Mouse (Mus musculus) lung, postnatal 0 days (tissue): ENCODE data around the gene Crim1. TPM values are rescaled to one million over a fixed set of nuclear protein-coding genes. Genes with fewer than 3 reads are reported as not detected.

Experiments
- ATAC-seq: fragments of 200-750 bp; cut with Nextera tagmentation; 2 replicates; pipeline ENCODE4 v1.8.0; 2017; ENCODE audit warnings: moderate library complexity
- DNase-seq: peaks from one replicate; pipeline ENCODE4 v3.0.0-alpha.2; 2016; ENCODE audit warnings: low spot score
- H3K27ac ChIP-seq: fragments of 300-500 bp; sonication (generic); 2 replicates; pipeline ENCODE4 v1.5.1; 2014; ENCODE audit warnings: antibody characterized with exemption, mild to moderate bottlenecking, low read length, mixed read lengths
- H3K27me3 ChIP-seq: fragments of 300-500 bp; sonication (generic); replicated peaks from 2 replicates; pipeline ENCODE4 v1.6.1; 2014; ENCODE audit warnings: low read length, mixed read lengths; ENCODE audit not compliant: insufficient read depth
- H3K36me3 ChIP-seq: fragments of 300-500 bp; sonication (generic); 2 replicates; pipeline ENCODE4 v1.6.1; 2014; ENCODE audit warnings: low read length, mixed read lengths; ENCODE audit not compliant: insufficient read depth
- H3K4me1 ChIP-seq: fragments of 300-500 bp; sonication (generic); 2 replicates; pipeline ENCODE4 v1.6.1; 2014; ENCODE audit warnings: antibody characterized with exemption, low read depth, low read length, mixed read lengths; ENCODE audit not compliant: insufficient read depth
- H3K4me2 ChIP-seq: fragments of 300-500 bp; sonication (generic); replicated peaks from 2 replicates; pipeline ENCODE4 v1.6.1; 2014; ENCODE audit warnings: low read depth, mild to moderate bottlenecking, low read length, moderate library complexity, mixed read lengths
- H3K4me3 ChIP-seq: fragments of 300-500 bp; sonication (generic); 2 replicates; pipeline ENCODE4 v1.5.1; 2014; ENCODE audit warnings: low read depth, low read length
- H3K9ac ChIP-seq: fragments of 300-500 bp; sonication (generic); replicated peaks from 2 replicates; pipeline ENCODE4 v1.6.1; 2014; ENCODE audit warnings: low read depth, mild to moderate bottlenecking
- H3K9me3 ChIP-seq: fragments of 300-500 bp; sonication (generic); 2 replicates; pipeline ENCODE4 v1.6.1; 2016; ENCODE audit warnings: low read length, mixed read lengths
- CTCF ChIP-seq: IDR thresholded peaks from 2 replicates; pipeline ENCODE4 v1.5.1; 2016; ENCODE audit warnings: antibody characterized with exemption, mild to moderate bottlenecking
- EP300 ChIP-seq: IDR thresholded peaks from 2 replicates; pipeline ENCODE4 v1.6.1; 2016; ENCODE audit warnings: antibody characterized with exemption, mild to moderate bottlenecking, control low read depth
- WGBS: fragments of 180-500 bp; shearing (Covaris S2); extraction: QIAGEN DNeasy Blood & Tissue Kit; methylation state at CpG from one replicate; pipeline ENCODE4 v1.1.7; 2014; 5-methylcytosine and 5-hydroxymethylcytosine counted together
- polyA plus RNA-seq: library from polyadenylated mRNA; unstranded; fragments of >200 nt; fragmentation: Nextera tagmentation; extraction: Ambion mirVana; gene quantifications from 2 replicates; pipeline ENCODE4 v1.2.1, GENCODE M21; 2015

Crim1 gene
- polyA plus RNA-seq, 1 experiment from 2014 or later = 8.2 TPM

- no peak overlapping the region for H3K27ac ChIP-seq
- no peaks in the 10 kb centered on the region for H3K9me3 ChIP-seq
- H3K9ac ChIP-seq = no peak overlapping the region
- no peak for ATAC-seq
- no peaks in the 10 kb centered on the region; the same call in 1 of the 2 replicates for H3K4me1 ChIP-seq
- no peak overlapping the region for H3K4me3 ChIP-seq
- H3K27me3 ChIP-seq = no peaks in the 10 kb centered on the region
- DNase-seq = no peak
- 51% methylated on average over 8 of the region's 8 CpGs for WGBS
- no peak overlapping the region for H3K4me2 ChIP-seq
- TF ChIP-seq EP300 (no peak), CTCF (no peak)
- H3K36me3 ChIP-seq = no peaks in the 10 kb centered on the region
These were observed 54.2 kb downstream of the Crim1 start for GRCm38 (mm10) chr17:78254256-78254655.

GRCm38 (mm10) chr17:78255711-78256110 is 55.7 kb downstream of the Crim1 start:
- WGBS = 95% methylated on average over 9 of the region's 9 CpGs
- TF ChIP-seq EP300 (no peak), CTCF (no peak)
- Histone ChIP-seq H3K9ac (no peak overlapping the region), H3K4me2 (no peak overlapping the region), H3K27ac (no peak overlapping the region), H3K27me3 (no peaks in the 10 kb centered on the region), H3K4me1 (no peaks in the 10 kb centered on the region; the same call in 1 of the 2 replicates), H3K36me3 (no peaks in the 10 kb centered on the region), H3K9me3 (no peaks in the 10 kb centered on the region), H3K4me3 (no peak overlapping the region)
- DNase-seq (no peak), ATAC-seq (no peak)

- TF ChIP-seq EP300 (no peak), CTCF (no peak)
- H3K4me2 ChIP-seq = no peak overlapping the region
- H3K4me3 ChIP-seq = no peak overlapping the region
- H3K36me3 ChIP-seq = no peaks in the 10 kb centered on the region
- DNase-seq = no peak
- 79% methylated on average over 8 of the region's 8 CpGs for WGBS
- H3K4me1 ChIP-seq = no peaks in the 10 kb centered on the region
- no peak overlapping the region for H3K27ac ChIP-seq
- no peak for ATAC-seq
- H3K9me3 ChIP-seq = no peaks in the 10 kb centered on the region
- H3K27me3 ChIP-seq = no peaks in the 10 kb centered on the region
- no peak overlapping the region for H3K9ac ChIP-seq
These were observed 56.5 kb downstream of the Crim1 start for GRCm38 (mm10) chr17:78256534-78256933.

- no peak for TF ChIP-seq CTCF
- TF ChIP-seq EP300 = no peak
- ATAC-seq (peak; percentile 48), DNase-seq (peak; percentile 56)
- Histone ChIP-seq H3K4me3 (no peak overlapping the region), H3K9me3 (0 out of 2 replicates have a peak, but pooled peaks cover under 1% of the 10 kb centered on the region), H3K4me2 (no peak overlapping the region), H3K9ac (no peak overlapping the region), H3K27me3 (no peaks in the 10 kb centered on the region), H3K27ac (no peak overlapping the region), H3K36me3 (no peaks in the 10 kb centered on the region), H3K4me1 (no peaks in the 10 kb centered on the region)
- 66% methylated on average over 4 of the region's 4 CpGs for WGBS
These were observed 61.6 kb downstream of the Crim1 start for GRCm38 (mm10) chr17:78261684-78262083.

GRCm38 (mm10) chr17:78264116-78264515 is 64.1 kb downstream of the Crim1 start:
- H3K27ac ChIP-seq = no peak overlapping the region
- H3K27me3 ChIP-seq = no peaks in the 10 kb centered on the region
- no peak overlapping the region for H3K4me3 ChIP-seq
- WGBS = 74% methylated on average over 11 of the region's 11 CpGs
- no peak overlapping the region for H3K4me2 ChIP-seq
- H3K9me3 ChIP-seq = peaks cover 4% of the 10 kb centered on the region; the same call in 1 of the 2 replicates
- H3K9ac ChIP-seq = no peak overlapping the region
- DNase-seq (no peak), ATAC-seq (no peak)
- TF ChIP-seq EP300 (no peak), CTCF (no peak)
- H3K36me3 ChIP-seq = no peaks in the 10 kb centered on the region
- H3K4me1 ChIP-seq = no peaks in the 10 kb centered on the region

- WGBS = 88% methylated on average over 7 of the region's 7 CpGs
These were observed 65.1 kb downstream of the Crim1 start for GRCm38 (mm10) chr17:78265135-78265534.

GRCm38 (mm10) chr17:78266271-78266670 is 66.2 kb downstream of the Crim1 start:
- Histone ChIP-seq H3K4me1 (no peaks in the 10 kb centered on the region), H3K9ac (no peak overlapping the region), H3K4me2 (no peak overlapping the region), H3K27me3 (no peaks in the 10 kb centered on the region), H3K9me3 (peaks cover 4% of the 10 kb centered on the region; the same call in 1 of the 2 replicates), H3K27ac (no peak overlapping the region), H3K4me3 (no peak overlapping the region), H3K36me3 (no peaks in the 10 kb centered on the region)
- no peak for DNase-seq
- TF ChIP-seq EP300 = no peak
- no peak for TF ChIP-seq CTCF
- ATAC-seq = no peak
- 62% methylated on average over 2 of the region's 2 CpGs for WGBS

More at GRCm38 (mm10) chr17:78265135-78265534, 65.1 kb downstream of the Crim1 start:
- Histone ChIP-seq H3K36me3 (no peaks in the 10 kb centered on the region), H3K4me1 (no peaks in the 10 kb centered on the region), H3K4me3 (no peak overlapping the region), H3K27ac (no peak overlapping the region), H3K9me3 (peaks cover 4% of the 10 kb centered on the region; the same call in 1 of the 2 replicates), H3K27me3 (no peaks in the 10 kb centered on the region), H3K9ac (no peak overlapping the region), H3K4me2 (no peak overlapping the region)
- no peak for DNase-seq
- TF ChIP-seq CTCF (no peak), EP300 (no peak)
- ATAC-seq = no peak
